Mouse (Mus musculus) lung, adult 2 months (tissue): ENCODE measurements around the gene Hacd2. TPM values are rescaled to one million over a fixed set of nuclear protein-coding genes. Genes with fewer than 3 reads are reported as not detected.

ENCODE experiments used
- DNase-seq: peaks from one replicate; pipeline ENCODE4 v3.0.0; 2022
- H3K4me1 ChIP-seq: fragments of 200-500 bp; 2 replicates; pipeline ENCODE4 v1.6.1; 2011; ENCODE audit warnings: low read length; ENCODE audit not compliant: control insufficient read depth, insufficient read depth
- H3K4me3 ChIP-seq: fragments of 200-500 bp; replicated peaks from 2 replicates; pipeline ENCODE3; 2011; ENCODE audit warnings: low read depth, mild to moderate bottlenecking, control low read depth, low read length; ENCODE audit errors: extremely low read depth
- CTCF ChIP-seq: fragments of 200-500 bp; IDR thresholded peaks from 2 replicates; pipeline ENCODE4 v1.5.1; 2011; ENCODE audit warnings: mild to moderate bottlenecking, low read length, control low read depth; ENCODE audit not compliant: insufficient read depth
- POLR2A ChIP-seq: fragments of 200-500 bp; IDR thresholded peaks from 2 replicates; pipeline ENCODE4 v1.6.1; 2011; ENCODE audit warnings: low read depth, mild to moderate bottlenecking, control low read depth, low read length, borderline replicate concordance; ENCODE audit errors: extremely low read depth
- WGBS: fragments of 180-500 bp; shearing (Covaris S2); methylation state at CpG from one replicate; pipeline ENCODE4 v1.1.7; 2018; 5-methylcytosine and 5-hydroxymethylcytosine counted together
- polyA plus RNA-seq: library from polyadenylated mRNA; depleted of rRNA; stranded (reverse); fragments of >200 nt; gene quantifications from 2 replicates; pipeline ENCODE4 v1.2.3, GENCODE M21; 2012

Hacd2 gene
- polyA plus RNA-seq, 1 experiment, result 22.5 TPM

GRCm38 (mm10) chr16:35074436-35074835 is 52.2 kb downstream of the Hacd2 start:
- no peak overlapping the region for H3K4me3 ChIP-seq
- no peak for DNase-seq
- no peaks in the 10 kb centered on the region for H3K4me1 ChIP-seq
- TF ChIP-seq POLR2A (no peak), CTCF (no peak)

DNA sequence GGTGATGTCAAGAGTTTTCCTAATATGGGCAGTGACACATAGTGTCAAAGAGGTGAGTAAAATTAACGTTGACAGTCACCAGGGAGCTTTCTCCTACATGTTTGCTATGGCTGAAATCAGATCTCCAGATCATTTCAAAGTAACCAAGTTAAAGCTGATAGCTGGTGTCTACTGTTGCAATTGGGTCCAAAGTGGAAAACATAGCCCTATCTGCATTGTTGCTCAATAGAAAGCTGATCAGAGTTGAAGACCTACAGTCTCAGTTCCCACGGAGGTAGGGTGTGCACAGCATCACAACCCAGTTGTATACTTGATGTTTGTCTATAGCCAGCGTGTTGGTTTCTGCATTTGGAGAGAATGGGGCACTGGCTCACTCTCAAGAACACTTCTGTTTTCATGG is 53.4 kb downstream of the Hacd2 start:
- Histone ChIP-seq H3K4me3 (no peak overlapping the region), H3K4me1 (no peaks in the 10 kb centered on the region)
- no peak for DNase-seq
- no peak for TF ChIP-seq POLR2A
- TF ChIP-seq CTCF, result no peak
- WGBS, result 84% methylated on average over 3 of the region's 3 CpGs

GRCm38 (mm10) chr16:35093500-35093899 is 71.3 kb downstream of the Hacd2 start:
- no peak for DNase-seq
- no peak for TF ChIP-seq CTCF
- no peak for TF ChIP-seq POLR2A
- no peak overlapping the region for H3K4me3 ChIP-seq
- no peaks in the 10 kb centered on the region for H3K4me1 ChIP-seq

GRCm38 (mm10) chr16:35097870-35098530 is 75.8 kb downstream of the Hacd2 start:
- no peak for TF ChIP-seq CTCF
- TF ChIP-seq POLR2A, result no peak
- H3K4me1 ChIP-seq, result no peaks in the 10 kb centered on the region
- DNase-seq, result no peak
- no peak overlapping the region for H3K4me3 ChIP-seq
- 91% methylated on average over 3 of the region's 3 CpGs for WGBS

GRCm38 (mm10) chr16:35101751-35102420 is 79.7 kb downstream of the Hacd2 start:
- Histone ChIP-seq H3K4me1 (no peaks in the 10 kb centered on the region), H3K4me3 (no peak overlapping the region)
- no peak for DNase-seq
- TF ChIP-seq POLR2A (no peak), CTCF (no peak)
- 91% methylated on average over 12 of the region's 12 CpGs for WGBS

DNA sequence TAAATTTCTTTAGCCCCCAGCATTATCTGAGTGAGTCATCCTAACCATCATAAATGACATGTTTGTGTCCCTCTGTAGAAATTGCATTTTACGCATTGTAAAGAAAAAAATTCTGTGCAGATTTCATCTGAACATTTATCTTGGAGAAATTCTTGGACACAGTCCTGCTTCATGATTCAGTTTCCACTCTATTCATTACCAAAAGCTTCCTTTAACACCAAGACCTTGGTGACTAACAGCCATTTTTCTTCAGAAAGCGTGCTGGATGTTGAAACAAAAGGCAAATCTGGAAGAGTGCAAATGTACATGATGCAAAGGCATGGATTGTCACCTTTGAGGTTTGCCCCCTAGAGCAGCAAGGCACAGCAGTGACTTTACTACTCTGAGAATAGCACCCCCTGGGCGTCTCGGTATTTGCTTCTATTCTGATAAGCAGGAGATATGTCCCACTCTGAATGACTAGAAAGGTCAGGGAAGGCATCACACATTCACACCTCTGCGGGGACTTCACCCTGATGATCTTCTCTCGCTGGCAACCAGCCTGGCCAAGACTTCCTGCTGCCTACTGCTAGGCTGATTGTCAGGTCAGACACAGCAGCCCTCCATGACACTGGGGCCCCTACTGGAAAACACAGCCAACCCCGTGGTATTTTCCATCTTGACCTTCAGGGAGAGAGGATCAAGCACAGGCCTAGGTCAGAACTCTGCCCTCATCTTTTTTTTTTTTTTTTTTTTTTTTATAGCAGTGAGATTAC is 80.8 kb downstream of the Hacd2 start:
- Histone ChIP-seq H3K4me3 (no peak overlapping the region), H3K4me1 (no peaks in the 10 kb centered on the region)
- TF ChIP-seq CTCF (no peak), POLR2A (no peak)
- DNase-seq, result no peak
- WGBS, result 64% methylated on average over 7 of the region's 7 CpGs

DNA sequence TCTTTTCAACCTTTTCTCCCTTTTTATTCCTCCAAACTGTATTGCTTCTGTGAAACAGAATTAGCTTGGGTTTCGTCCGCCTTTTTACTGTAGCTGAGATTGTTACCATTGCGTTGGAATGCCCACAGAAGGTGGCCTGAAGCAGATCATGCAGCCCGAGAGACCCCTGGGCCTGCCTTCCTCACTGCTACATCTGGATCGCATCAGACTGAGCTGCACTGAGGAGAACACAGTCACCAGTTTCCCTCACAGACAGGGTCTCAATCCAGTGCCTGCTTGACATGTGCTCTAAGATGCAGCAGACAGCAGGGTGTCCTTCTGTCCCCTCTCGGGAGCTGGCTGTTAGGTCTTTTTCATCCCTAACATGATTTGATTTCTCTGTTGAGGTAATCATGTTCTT is 85.8 kb downstream of the Hacd2 start:
- no peak for TF ChIP-seq CTCF
- no peak for TF ChIP-seq POLR2A
- H3K4me3 ChIP-seq, result no peak overlapping the region
- H3K4me1 ChIP-seq, result no peaks in the 10 kb centered on the region
- 92% methylated on average over 6 of the region's 6 CpGs for WGBS
- DNase-seq, result no peak

DNA sequence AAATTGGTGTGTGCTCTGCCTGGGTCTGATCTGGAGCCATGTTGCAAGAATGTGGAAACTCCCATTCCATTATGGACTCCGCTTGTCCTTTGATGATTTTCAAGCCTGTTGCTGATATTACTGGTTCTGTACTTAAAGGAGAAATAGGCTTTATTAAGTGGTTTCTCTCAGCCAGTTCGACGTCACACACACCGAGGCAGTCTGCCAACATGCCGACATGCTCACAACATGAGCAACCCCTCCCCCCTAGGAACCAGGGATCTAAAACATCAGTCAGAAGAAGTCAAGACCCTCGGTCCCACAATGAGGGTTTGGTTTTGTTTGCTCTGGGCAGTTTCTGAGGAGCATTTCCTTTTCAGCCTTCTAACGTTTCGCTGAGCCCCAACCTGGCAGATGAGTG is 86.9 kb downstream of the Hacd2 start:
- WGBS, result 42% methylated on average over 8 of the region's 8 CpGs
- TF ChIP-seq CTCF (no peak), POLR2A (no peak)
- no peak for DNase-seq

GRCm38 (mm10) chr16:35109656-35110291 is 87.5 kb downstream of the Hacd2 start:
- Histone ChIP-seq H3K4me3 (no peak overlapping the region), H3K4me1 (no peaks in the 10 kb centered on the region)
- WGBS, result 63% methylated on average over 7 of the region's 7 CpGs
- TF ChIP-seq POLR2A (no peak), CTCF (no peak)
- DNase-seq, result no peak

More for the DNA sequence above, 86.9 kb downstream of the Hacd2 start:
- Histone ChIP-seq H3K4me3 (no peak overlapping the region), H3K4me1 (no peaks in the 10 kb centered on the region)
